Comparison of ENCODE assay signal across 9 mouse cellular contexts in genomic region chr9:120739953-120740524, GRCm38 (mm10).
DNase-seq lines count a peak whose midpoint lies in the region; ATAC-seq and TF ChIP-seq lines count a peak whose summit lies in the region.
"Had no signal": no experiment of that assay in that cellular context is flagged by ENCODE, and none has a peak within 500 bp of the region (broad histone marks: within the 10 kb centered on the region; RNA-seq: fewer than 3 reads in every experiment).

No protein-coding gene starts in this region.

- 40% methylated on average over 6 of the region's 6 CpGs for WGBS in heart, adult 2 months
- WGBS in neural tube, embryonic 11.5 days = 50% methylated on average over 6 of the region's 6 CpGs
- WGBS in limb, embryonic 14.5 days = 37% methylated on average over 6 of the region's 6 CpGs

- no peaks in the 10 kb centered on the region for H3K27me3 ChIP-seq in heart, adult 2 months (ENCODE audit: control insufficient read depth, insufficient read depth, low read length)
- no peaks in the 10 kb centered on the region for H3K27me3 ChIP-seq in neural tube, embryonic 11.5 days (ENCODE audit: control insufficient read depth, insufficient read depth, low read length)
- no peaks in the 10 kb centered on the region for H3K27me3 ChIP-seq in limb, embryonic 14.5 days (ENCODE audit: control insufficient read depth, insufficient read depth, low read length)

- H3K4me2 ChIP-seq in neural tube, embryonic 11.5 days (ENCODE audit: low read depth) = no peak overlapping the region
- H3K4me2 ChIP-seq in limb, embryonic 14.5 days (replicated peaks; ENCODE audit: low read depth, low read length, severe bottlenecking) = no peak overlapping the region; the same call in 1 of the 2 replicates

- ATAC-seq in neural tube, embryonic 11.5 days (ENCODE audit: insufficient read depth, low FRiP score, low TSS enrichment) = no peak
- ATAC-seq in limb, embryonic 14.5 days (ENCODE audit: low FRiP score, low read depth) = no peak
- ATAC-seq: activated CD4-positive, CD25-positive, alpha-beta regulatory T cell, adult 4 months had no signal

- TF ChIP-seq POLR2A in heart, adult 2 months (IDR thresholded peaks at IDR 0.05; ENCODE audit: insufficient read depth, low read depth, low read length) = no peak
- TF ChIP-seq POLR2A in limb, embryonic 14.5 days (IDR thresholded peaks at IDR 0.05; ENCODE audit: borderline replicate concordance, extremely low read depth, insufficient read depth, insufficient read length) = no peak

- no peak for TF ChIP-seq CTCF in heart, adult 2 months (IDR thresholded peaks at IDR 0.05)

- intact Hi-C loops in heart, adult 2 months (cut with DNase I) = loop anchor here (2.0 to 5.0 kb wide), 4 partner anchors 83 to 192 kb away; no protein-coding TSS in a partner anchor
- intact Hi-C loops in heart, postnatal 25 days (cut with DNase I) = loop anchor here (2.0 kb wide), 1 partner anchor 35 kb away; no protein-coding TSS in a partner anchor

- peak in 1 of 2 experiments; percentile 22 for DNase-seq in heart, adult 2 months
- no peak for DNase-seq in heart, postnatal 25 days (ENCODE audit: low spot score)
- no peak for DNase-seq in neural tube, embryonic 11.5 days (ENCODE audit: low spot score)
- no peak for DNase-seq in neural tube, embryonic 10.5 days (ENCODE audit: extremely low spot score, low spot score)
- no peak for DNase-seq in limb, embryonic 14.5 days (ENCODE audit: low spot score)
- no peak for DNase-seq in gastrocnemius, postnatal 4 days (ENCODE audit: low spot score in 2 of 2)
- no peak for DNase-seq in left cerebral cortex, adult 9 months (ENCODE audit: low spot score in 2 of 2)
- no peak for DNase-seq in right cerebral cortex, postnatal 10 days (ENCODE audit: low spot score in 2 of 2)

- no peak overlapping the region for H3K4me3 ChIP-seq in heart, adult 2 months
- no peak overlapping the region for H3K4me3 ChIP-seq in neural tube, embryonic 11.5 days (ENCODE audit: low read depth, low read length)
- H3K4me3 ChIP-seq in limb, embryonic 14.5 days (replicated peaks; ENCODE audit: low read length) = no peak overlapping the region

- H3K36me3 ChIP-seq in heart, adult 2 months (ENCODE audit: control insufficient read depth, insufficient read depth, low read length) = no peaks in the 10 kb centered on the region; the same call in 1 of the 2 replicates
- H3K36me3 ChIP-seq in neural tube, embryonic 11.5 days (ENCODE audit: control insufficient read depth, insufficient read depth, low read length) = no peaks in the 10 kb centered on the region
- no peaks in the 10 kb centered on the region for H3K36me3 ChIP-seq in limb, embryonic 14.5 days (ENCODE audit: control insufficient read depth, insufficient read depth, low read length)

- TF ChIP-seq EP300 in heart, adult 2 months (IDR thresholded peaks at IDR 0.05; ENCODE audit: insufficient read depth, low read depth, low read length) = no peak

- no peaks in the 10 kb centered on the region for H3K9me3 ChIP-seq in neural tube, embryonic 11.5 days (ENCODE audit: control insufficient read depth, low read length)
- no peaks in the 10 kb centered on the region for H3K9me3 ChIP-seq in limb, embryonic 14.5 days (ENCODE audit: control insufficient read depth, low read length)

- peak overlapping the region; percentile 0; the same call in 1 of the 2 replicates for H3K9ac ChIP-seq in heart, adult 2 months (ENCODE audit: low read depth, low read length)
- peak overlapping the region; percentile 29 for H3K9ac ChIP-seq in neural tube, embryonic 11.5 days (ENCODE audit: low read length)
- H3K9ac ChIP-seq in limb, embryonic 14.5 days (ENCODE audit: low read depth, low read length, severe bottlenecking) = no peak overlapping the region

- peak overlapping the region; percentile 73 for H3K27ac ChIP-seq in heart, adult 2 months
- H3K27ac ChIP-seq in neural tube, embryonic 11.5 days (ENCODE audit: low read depth, low read length) = peak overlapping the region; percentile 53; the same call in 1 of the 2 replicates
- H3K27ac ChIP-seq in limb, embryonic 14.5 days (replicated peaks; ENCODE audit: low read depth, low read length) = peak overlapping the region; percentile 84

- H3K79me2 ChIP-seq in heart, adult 2 months (replicated peaks; ENCODE audit: control insufficient read depth, insufficient read depth, low read length) = no peaks in the 10 kb centered on the region

- H3K4me1 ChIP-seq in heart, adult 2 months (ENCODE audit: control insufficient read depth, insufficient read depth, low read length) = peaks cover 36% of the 10 kb centered on the region
- no peaks in the 10 kb centered on the region for H3K4me1 ChIP-seq in neural tube, embryonic 11.5 days (ENCODE audit: control insufficient read depth, insufficient read depth, low read length)
- H3K4me1 ChIP-seq in limb, embryonic 14.5 days (ENCODE audit: control insufficient read depth, insufficient read depth, low read length) = peaks cover 17% of the 10 kb centered on the region
